Mouse (Mus musculus) intestine, embryonic 14.5 days (tissue): ENCODE results near the gene Ubxn7. TPM values are rescaled to one million over a fixed set of nuclear protein-coding genes. Genes with fewer than 3 reads are reported as not detected.

Experiments used
- ATAC-seq: fragments of 200-750 bp; cut with Nextera tagmentation; replicated peaks from 2 replicates; pipeline ENCODE4 v1.8.0; 2017; ENCODE audit warnings: low read depth, moderate number of reproducible peaks, moderate TSS enrichment, moderate library complexity; ENCODE audit not compliant: low FRiP score, low TSS enrichment
- DNase-seq: peaks from one replicate; pipeline ENCODE4 v3.0.0-alpha.2; 2018; ENCODE audit warnings: low spot score
- H3K27ac ChIP-seq: fragments of 300-500 bp; sonication (generic); 2 replicates; pipeline ENCODE4 v1.5.1; 2014; ENCODE audit warnings: low read depth, mild to moderate bottlenecking, control low read depth
- H3K27me3 ChIP-seq: fragments of 300-500 bp; sonication (generic); replicated peaks from 2 replicates; pipeline ENCODE4 v1.6.1; 2014; ENCODE audit warnings: low read length, control low read depth; ENCODE audit not compliant: control insufficient read depth, insufficient read depth
- H3K36me3 ChIP-seq: fragments of 300-500 bp; sonication (generic); 2 replicates; pipeline ENCODE4 v1.6.1; 2014; ENCODE audit warnings: low read length, control low read depth; ENCODE audit not compliant: control insufficient read depth, insufficient read depth
- H3K4me1 ChIP-seq: fragments of 300-500 bp; sonication (generic); replicated peaks from 2 replicates; pipeline ENCODE4 v1.6.1; 2014; ENCODE audit warnings: low read length, control low read depth, mixed read lengths; ENCODE audit not compliant: control insufficient read depth, insufficient read depth
- H3K4me2 ChIP-seq: fragments of 300-500 bp; sonication (generic); 2 replicates; pipeline ENCODE4 v1.6.1; 2014; ENCODE audit warnings: low read length
- H3K4me3 ChIP-seq: fragments of 300-500 bp; sonication (generic); 2 replicates; pipeline ENCODE4 v1.5.1; 2014; ENCODE audit warnings: low read depth, low read length, control low read depth, mixed read lengths
- H3K9ac ChIP-seq: fragments of 300-500 bp; sonication (generic); 2 replicates; pipeline ENCODE4 v1.6.1; 2014; ENCODE audit warnings: mild to moderate bottlenecking, low read length
- H3K9me3 ChIP-seq: fragments of 300-500 bp; sonication (generic); 2 replicates; pipeline ENCODE4 v1.6.1; 2016; ENCODE audit warnings: low read length, control low read depth; ENCODE audit not compliant: control insufficient read depth
- WGBS: fragments of 180-500 bp; shearing (Covaris S2); extraction: QIAGEN DNeasy Blood & Tissue Kit; methylation state at CpG from one replicate; pipeline ENCODE4 v1.1.7; 2014; 5-methylcytosine and 5-hydroxymethylcytosine counted together
- polyA plus RNA-seq: library from polyadenylated mRNA; unstranded; fragments of >200 nt; fragmentation: Nextera tagmentation; extraction: Ambion mirVana; gene quantifications from 2 replicates; pipeline ENCODE4 v1.2.1, GENCODE M21; 2014

Gene Ubxn7
- polyA plus RNA-seq, 1 experiment from 2014 or later, result 18.8 TPM

- DNase-seq (no peak), ATAC-seq (no peak)
- H3K27ac ChIP-seq, result no peak overlapping the region
- no peaks in the 10 kb centered on the region for H3K4me1 ChIP-seq
- H3K4me3 ChIP-seq, result no peak overlapping the region
- no peak overlapping the region for H3K4me2 ChIP-seq
- no peaks in the 10 kb centered on the region for H3K9me3 ChIP-seq
- no peaks in the 10 kb centered on the region for H3K36me3 ChIP-seq
- no peak overlapping the region for H3K9ac ChIP-seq
- H3K27me3 ChIP-seq, result no peaks in the 10 kb centered on the region
Measured at GRCm38 (mm10) chr16:32345521-32345920, 13.5 kb downstream of the Ubxn7 start.

- no peaks in the 10 kb centered on the region for H3K27me3 ChIP-seq
- no peak overlapping the region for H3K4me3 ChIP-seq
- H3K27ac ChIP-seq, result no peak overlapping the region
- no peak for DNase-seq
- WGBS, result 82% methylated on average over 3 of the region's 3 CpGs
- H3K4me1 ChIP-seq, result no peaks in the 10 kb centered on the region
- H3K4me2 ChIP-seq, result no peak overlapping the region
- no peaks in the 10 kb centered on the region for H3K9me3 ChIP-seq
- no peak overlapping the region for H3K9ac ChIP-seq
- H3K36me3 ChIP-seq, result peaks cover 29% of the 10 kb centered on the region
- ATAC-seq, result no peak
Measured at GRCm38 (mm10) chr16:32350776-32351175, 18.7 kb downstream of the Ubxn7 start.

GRCm38 (mm10) chr16:32363530-32363929, 31.5 kb downstream of the Ubxn7 start:
- Histone ChIP-seq H3K27me3 (no peaks in the 10 kb centered on the region), H3K36me3 (peaks cover 51% of the 10 kb centered on the region), H3K9ac (no peak overlapping the region), H3K4me2 (no peak overlapping the region), H3K27ac (no peak overlapping the region), H3K4me1 (no peaks in the 10 kb centered on the region), H3K9me3 (no peaks in the 10 kb centered on the region), H3K4me3 (no peak overlapping the region)
- ATAC-seq (no peak), DNase-seq (no peak)
- 82% methylated on average over 2 of the region's 2 CpGs for WGBS

GRCm38 (mm10) chr16:32371351-32371750, 39.3 kb downstream of the Ubxn7 start:
- WGBS, result 91% methylated on average over 4 of the region's 4 CpGs
- no peak for ATAC-seq

GRCm38 (mm10) chr16:32379575-32379974, 47.5 kb downstream of the Ubxn7 start:
- Histone ChIP-seq H3K4me2 (no peak overlapping the region), H3K27me3 (no peaks in the 10 kb centered on the region), H3K27ac (no peak overlapping the region), H3K36me3 (peaks cover 94% of the 10 kb centered on the region), H3K4me1 (no peaks in the 10 kb centered on the region), H3K9me3 (no peaks in the 10 kb centered on the region), H3K9ac (no peak overlapping the region), H3K4me3 (no peak overlapping the region)
- DNase-seq, result no peak
- ATAC-seq, result no peak
- 98% methylated on average over 2 of the region's 2 CpGs for WGBS

More at GRCm38 (mm10) chr16:32371351-32371750, 39.3 kb downstream of the Ubxn7 start:
- H3K4me2 ChIP-seq, result no peak overlapping the region
- H3K9ac ChIP-seq, result no peak overlapping the region
- no peaks in the 10 kb centered on the region for H3K27me3 ChIP-seq
- H3K36me3 ChIP-seq, result peaks cover 80% of the 10 kb centered on the region
- H3K9me3 ChIP-seq, result no peaks in the 10 kb centered on the region
- no peak overlapping the region for H3K4me3 ChIP-seq
- peak; percentile 53 for DNase-seq
- H3K4me1 ChIP-seq, result no peaks in the 10 kb centered on the region
- no peak overlapping the region for H3K27ac ChIP-seq

- Histone ChIP-seq H3K4me2 (no peak overlapping the region), H3K36me3 (peaks cover 94% of the 10 kb centered on the region), H3K9ac (no peak overlapping the region)
Measured at GRCm38 (mm10) chr16:32382901-32383300, 50.8 kb downstream of the Ubxn7 start.

GRCm38 (mm10) chr16:32384885-32385284, 52.8 kb downstream of the Ubxn7 start:
- Histone ChIP-seq H3K36me3 (peaks cover 84% of the 10 kb centered on the region), H3K9me3 (no peaks in the 10 kb centered on the region), H3K4me3 (no peak overlapping the region), H3K27ac (no peak overlapping the region), H3K27me3 (no peaks in the 10 kb centered on the region), H3K9ac (no peak overlapping the region), H3K4me2 (no peak overlapping the region), H3K4me1 (no peaks in the 10 kb centered on the region)
- 76% methylated on average over 2 of the region's 2 CpGs for WGBS
- ATAC-seq (no peak), DNase-seq (no peak)

More at GRCm38 (mm10) chr16:32382901-32383300, 50.8 kb downstream of the Ubxn7 start:
- ATAC-seq (no peak), DNase-seq (no peak)
- Histone ChIP-seq H3K4me1 (no peaks in the 10 kb centered on the region), H3K27me3 (no peaks in the 10 kb centered on the region), H3K27ac (no peak overlapping the region), H3K4me3 (no peak overlapping the region), H3K9me3 (no peaks in the 10 kb centered on the region)

- H3K4me2 ChIP-seq, result no peak overlapping the region
- H3K4me3 ChIP-seq, result no peak overlapping the region
- no peaks in the 10 kb centered on the region for H3K4me1 ChIP-seq
- no peak for ATAC-seq
- no peak for DNase-seq
- H3K9me3 ChIP-seq, result no peaks in the 10 kb centered on the region
- 84% methylated on average over 3 of the region's 3 CpGs for WGBS
- H3K9ac ChIP-seq, result no peak overlapping the region
- H3K36me3 ChIP-seq, result peaks cover 83% of the 10 kb centered on the region
- H3K27ac ChIP-seq, result no peak overlapping the region
- no peaks in the 10 kb centered on the region for H3K27me3 ChIP-seq
Measured at GRCm38 (mm10) chr16:32386826-32387225, 54.8 kb downstream of the Ubxn7 start.

GRCm38 (mm10) chr16:32389049-32389448, 57.0 kb downstream of the Ubxn7 start:
- ATAC-seq, result no peak
- peaks cover 75% of the 10 kb centered on the region for H3K36me3 ChIP-seq
- H3K9me3 ChIP-seq, result no peaks in the 10 kb centered on the region
- H3K4me3 ChIP-seq, result no peak overlapping the region
- H3K9ac ChIP-seq, result no peak overlapping the region
- H3K4me1 ChIP-seq, result no peaks in the 10 kb centered on the region
- DNase-seq, result no peak
- no peaks in the 10 kb centered on the region for H3K27me3 ChIP-seq
- no peak overlapping the region for H3K27ac ChIP-seq
- H3K4me2 ChIP-seq, result no peak overlapping the region
